Mouse (Mus musculus): ENCODE data around the gene Tubgcp6. TPM values are rescaled to one million over a fixed set of nuclear protein-coding genes. Genes with fewer than 3 reads are reported as not detected.

Gene Tubgcp6
- polyA plus RNA-seq, 1 experiment = 77.4 TPM

DNA sequence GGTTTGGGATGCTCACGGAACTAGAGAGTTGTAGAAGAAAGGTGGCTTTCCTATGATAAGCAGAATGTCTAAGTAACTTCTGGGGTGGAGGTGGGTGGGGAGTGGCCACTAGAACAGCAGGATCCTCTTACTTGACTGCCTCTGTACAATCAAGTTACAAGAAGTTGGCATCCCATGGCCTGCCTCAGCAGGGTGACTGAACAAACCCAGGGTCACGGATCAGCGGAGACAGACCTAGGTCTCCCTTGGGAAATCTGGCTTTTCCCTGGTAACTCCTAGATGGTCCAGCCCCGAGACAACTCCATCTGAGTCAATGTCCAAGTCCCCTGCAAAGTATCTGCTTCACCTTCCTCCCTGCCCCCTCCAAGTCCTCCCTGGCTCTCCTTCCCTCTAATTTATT, 25.0 kb upstream of the Tubgcp6 start:
- Histone ChIP-seq H3K4me1 (ENCODE audit: control insufficient read depth, insufficient read depth, low read length) (peaks cover 21% of the 10 kb centered on the region), H3K27ac (ENCODE audit: insufficient read depth, low read length) (no peak overlapping the region), H3K4me3 (replicated peaks; ENCODE audit: insufficient read depth, low read depth, low read length) (peak overlapping the region; percentile 9), H3K27me3 (ENCODE audit: control insufficient read depth, insufficient read depth, low read length) (no peaks in the 10 kb centered on the region)
- no peak for TF ChIP-seq POLR2A (IDR thresholded peaks at IDR 0.05; ENCODE audit: borderline replicate concordance, insufficient read depth, low read length)
- no peak for TF ChIP-seq CTCF (IDR thresholded peaks at IDR 0.05; ENCODE audit: borderline replicate concordance, insufficient read depth, low read depth, low read length)
- no peak for DNase-seq
- 72% methylated on average over 4 of the region's 4 CpGs for WGBS

DNA sequence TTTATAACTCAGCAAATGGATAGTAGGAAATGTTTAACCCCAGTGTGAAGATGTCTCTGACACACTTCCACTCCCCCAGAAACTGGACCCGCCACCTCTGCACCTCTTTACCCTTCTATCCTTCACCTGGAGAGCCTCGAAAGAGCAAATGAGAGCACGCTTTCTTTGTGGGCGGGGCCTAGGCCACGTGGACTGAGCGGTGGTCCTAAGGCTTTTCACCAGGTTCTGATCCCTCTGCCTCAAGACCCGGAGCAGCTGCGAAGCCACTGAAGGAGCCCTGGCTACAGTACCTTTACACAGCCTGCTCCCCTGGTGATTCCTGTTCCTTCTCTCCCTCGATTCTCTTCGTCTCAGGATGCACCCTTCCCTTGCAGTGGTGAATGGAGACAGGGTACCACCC, 24.5 kb upstream of the Tubgcp6 start:
- no peak for DNase-seq
- H3K27ac ChIP-seq (ENCODE audit: insufficient read depth, low read length) = 0 out of 2 replicates have a peak overlapping the region, but pooled peaks have one; percentile 30
- TF ChIP-seq POLR2A (IDR thresholded peaks at IDR 0.05; ENCODE audit: borderline replicate concordance, insufficient read depth, low read length) = no peak
- no peak for TF ChIP-seq CTCF (IDR thresholded peaks at IDR 0.05; ENCODE audit: borderline replicate concordance, insufficient read depth, low read depth, low read length)
- H3K4me3 ChIP-seq (replicated peaks; ENCODE audit: insufficient read depth, low read depth, low read length) = peak overlapping the region; percentile 59
- WGBS = 27% methylated on average over 10 of the region's 10 CpGs
- peaks cover 21% of the 10 kb centered on the region for H3K4me1 ChIP-seq (ENCODE audit: control insufficient read depth, insufficient read depth, low read length)
- no peaks in the 10 kb centered on the region for H3K27me3 ChIP-seq (ENCODE audit: control insufficient read depth, insufficient read depth, low read length)

DNA sequence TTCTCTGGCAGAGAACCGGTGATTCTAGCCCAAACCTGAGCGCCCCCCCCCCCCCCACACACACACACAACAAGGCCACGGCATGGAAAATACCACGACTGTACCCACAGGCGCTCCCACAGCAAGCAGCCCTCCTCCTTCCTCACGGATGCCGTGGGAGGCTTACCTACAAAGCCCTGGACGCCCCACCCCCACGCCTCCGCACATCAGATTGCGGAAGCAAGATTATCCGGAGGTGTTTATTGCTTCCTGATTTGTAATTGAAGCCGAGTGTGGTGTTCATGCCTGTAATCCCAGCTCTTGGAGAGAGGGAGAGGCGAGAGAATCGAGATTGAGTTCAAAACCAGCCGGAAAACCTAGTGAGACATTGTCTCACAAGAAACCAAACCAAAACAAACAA, 24.1 kb upstream of the Tubgcp6 start:
- H3K4me3 ChIP-seq (replicated peaks; ENCODE audit: insufficient read depth, low read depth, low read length) = peak overlapping the region; percentile 59
- peak overlapping the region; percentile 30 for H3K27ac ChIP-seq (ENCODE audit: insufficient read depth, low read length)
- peak; percentile 68 to 69 for DNase-seq
- H3K27me3 ChIP-seq (ENCODE audit: control insufficient read depth, insufficient read depth, low read length) = no peaks in the 10 kb centered on the region
- peaks cover 21% of the 10 kb centered on the region for H3K4me1 ChIP-seq (ENCODE audit: control insufficient read depth, insufficient read depth, low read length)
- TF ChIP-seq CTCF (IDR thresholded peaks at IDR 0.05; ENCODE audit: borderline replicate concordance, insufficient read depth, low read depth, low read length) (no peak), POLR2A (IDR thresholded peaks at IDR 0.05; ENCODE audit: borderline replicate concordance, insufficient read depth, low read length) (no peak)
- 11% methylated on average over 16 of the region's 16 CpGs for WGBS

DNA sequence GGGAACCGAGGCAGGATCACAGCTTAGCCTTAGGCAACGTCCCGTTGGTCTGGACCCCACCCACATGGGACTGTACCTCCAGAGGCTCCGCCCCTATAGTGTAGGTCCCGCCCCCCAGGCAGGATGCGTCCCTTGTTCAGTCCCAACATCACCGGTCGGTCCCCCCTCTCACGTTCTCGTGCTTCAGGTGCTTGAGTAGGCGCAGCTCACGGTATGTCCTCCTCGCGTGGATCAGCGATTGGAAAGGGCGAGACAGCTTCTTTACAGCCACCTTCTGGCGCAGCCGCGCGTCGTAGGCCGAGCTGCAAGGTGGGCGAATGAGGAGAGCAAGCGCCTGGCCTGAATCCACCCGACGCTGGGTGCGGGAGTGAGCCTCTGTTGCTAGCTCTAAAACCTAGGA, 23.6 kb upstream of the Tubgcp6 start:
- Histone ChIP-seq H3K27me3 (ENCODE audit: control insufficient read depth, insufficient read depth, low read length) (no peaks in the 10 kb centered on the region), H3K27ac (ENCODE audit: insufficient read depth, low read length) (peak overlapping the region; percentile 30), H3K4me1 (ENCODE audit: control insufficient read depth, insufficient read depth, low read length) (peaks cover 21% of the 10 kb centered on the region), H3K4me3 (replicated peaks; ENCODE audit: insufficient read depth, low read depth, low read length) (peak overlapping the region; percentile 59)
- 6% methylated on average over 27 of the region's 27 CpGs for WGBS
- TF ChIP-seq POLR2A (IDR thresholded peaks at IDR 0.05; ENCODE audit: borderline replicate concordance, insufficient read depth, low read length) (peak; percentile 68), CTCF (IDR thresholded peaks at IDR 0.05; ENCODE audit: borderline replicate concordance, insufficient read depth, low read depth, low read length) (no peak)
- DNase-seq = peak; percentile 81 to 85

DNA sequence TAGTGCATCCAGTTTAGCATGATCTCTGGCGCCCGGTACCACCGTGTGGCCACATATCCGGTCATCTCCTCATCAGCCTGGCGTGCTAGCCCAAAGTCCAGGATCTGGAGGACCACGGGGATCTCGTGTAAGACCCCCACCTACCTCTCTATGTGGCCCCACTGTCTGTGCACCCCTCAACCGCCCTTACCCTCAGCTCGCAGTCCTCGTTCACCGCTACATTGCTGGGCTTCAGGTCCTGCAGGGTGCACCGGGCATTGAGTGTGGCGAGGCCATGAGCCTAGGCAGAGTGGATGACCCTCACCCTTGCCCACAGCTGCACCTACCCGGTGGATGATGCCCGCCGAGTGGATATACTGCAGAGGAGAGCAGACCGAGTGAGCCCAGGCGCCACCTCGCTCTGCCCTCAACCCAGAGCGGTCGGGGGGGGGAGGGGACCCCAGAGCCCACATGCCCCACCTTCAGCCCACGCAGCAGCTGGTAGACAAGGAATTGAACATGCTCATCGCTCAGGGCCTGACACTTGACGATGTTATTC, 23.0 kb upstream of the Tubgcp6 start:
- 82% methylated on average over 24 of the region's 24 CpGs for WGBS
- Histone ChIP-seq H3K4me3 (replicated peaks; ENCODE audit: insufficient read depth, low read depth, low read length) (peak overlapping the region; percentile 59), H3K4me1 (ENCODE audit: control insufficient read depth, insufficient read depth, low read length) (peaks cover 21% of the 10 kb centered on the region), H3K27me3 (ENCODE audit: control insufficient read depth, insufficient read depth, low read length) (no peaks in the 10 kb centered on the region), H3K27ac (ENCODE audit: insufficient read depth, low read length) (no peak overlapping the region)
- no peak for DNase-seq
- TF ChIP-seq CTCF (IDR thresholded peaks at IDR 0.05; ENCODE audit: borderline replicate concordance, insufficient read depth, low read depth, low read length) (no peak), POLR2A (IDR thresholded peaks at IDR 0.05; ENCODE audit: borderline replicate concordance, insufficient read depth, low read length) (no peak)

DNA sequence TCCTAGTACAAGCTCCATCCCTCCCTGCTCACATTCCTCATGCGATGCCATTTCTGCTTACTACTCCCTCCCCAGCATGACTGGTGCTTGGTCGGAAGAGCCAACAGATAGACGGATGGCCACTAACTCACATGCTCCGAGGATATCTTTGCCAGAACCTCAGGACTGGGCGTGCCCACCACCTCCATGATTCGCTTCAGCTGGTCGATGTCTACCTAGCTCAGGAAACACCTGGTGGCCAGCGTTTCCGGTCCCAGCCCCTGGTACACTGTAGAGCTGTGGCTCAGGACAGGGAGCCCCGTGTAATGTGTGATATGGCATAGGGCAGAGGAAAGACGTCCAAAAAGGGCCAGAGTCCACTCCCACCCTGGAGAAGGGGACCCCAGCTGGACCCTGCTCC, 22.1 kb upstream of the Tubgcp6 start:
- Histone ChIP-seq H3K4me1 (ENCODE audit: control insufficient read depth, insufficient read depth, low read length) (peaks cover 20% of the 10 kb centered on the region), H3K4me3 (replicated peaks; ENCODE audit: insufficient read depth, low read depth, low read length) (no peak overlapping the region), H3K27ac (ENCODE audit: insufficient read depth, low read length) (no peak overlapping the region), H3K27me3 (ENCODE audit: control insufficient read depth, insufficient read depth, low read length) (no peaks in the 10 kb centered on the region)
- no peak for DNase-seq
- no peak for TF ChIP-seq POLR2A (IDR thresholded peaks at IDR 0.05; ENCODE audit: borderline replicate concordance, insufficient read depth, low read length)
- no peak for TF ChIP-seq CTCF (IDR thresholded peaks at IDR 0.05; ENCODE audit: borderline replicate concordance, insufficient read depth, low read depth, low read length)
- WGBS = 87% methylated on average over 11 of the region's 11 CpGs

DNA sequence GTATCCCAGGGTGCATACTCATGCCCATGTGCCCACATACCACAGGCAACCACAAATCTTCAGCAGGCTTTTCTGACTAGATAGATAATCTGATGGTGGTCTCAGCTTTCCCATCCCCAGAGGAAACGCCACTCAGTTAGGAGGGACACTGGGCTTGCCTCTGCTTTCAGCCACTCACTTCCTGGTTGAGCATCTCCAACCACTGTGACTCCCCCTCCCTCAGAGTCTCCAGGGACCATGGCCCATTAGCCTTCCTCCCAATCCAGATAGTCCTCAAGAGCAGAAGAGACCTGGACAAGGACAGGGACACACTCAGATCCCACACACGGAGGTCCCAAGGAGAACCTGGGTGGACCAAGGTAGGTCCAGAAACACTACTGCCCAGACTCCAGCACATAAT, 20.2 kb upstream of the Tubgcp6 start:
- no peak overlapping the region for H3K4me3 ChIP-seq (replicated peaks; ENCODE audit: insufficient read depth, low read depth, low read length)
- H3K27me3 ChIP-seq (ENCODE audit: control insufficient read depth, insufficient read depth, low read length) = no peaks in the 10 kb centered on the region
- TF ChIP-seq CTCF (IDR thresholded peaks at IDR 0.05; ENCODE audit: borderline replicate concordance, insufficient read depth, low read depth, low read length) (no peak), POLR2A (IDR thresholded peaks at IDR 0.05; ENCODE audit: borderline replicate concordance, insufficient read depth, low read length) (no peak)
- 88% methylated on average over 2 of the region's 2 CpGs for WGBS
- peaks cover 29% of the 10 kb centered on the region for H3K4me1 ChIP-seq (ENCODE audit: control insufficient read depth, insufficient read depth, low read length)
- H3K27ac ChIP-seq (ENCODE audit: insufficient read depth, low read length) = no peak overlapping the region
- no peak for DNase-seq

DNA sequence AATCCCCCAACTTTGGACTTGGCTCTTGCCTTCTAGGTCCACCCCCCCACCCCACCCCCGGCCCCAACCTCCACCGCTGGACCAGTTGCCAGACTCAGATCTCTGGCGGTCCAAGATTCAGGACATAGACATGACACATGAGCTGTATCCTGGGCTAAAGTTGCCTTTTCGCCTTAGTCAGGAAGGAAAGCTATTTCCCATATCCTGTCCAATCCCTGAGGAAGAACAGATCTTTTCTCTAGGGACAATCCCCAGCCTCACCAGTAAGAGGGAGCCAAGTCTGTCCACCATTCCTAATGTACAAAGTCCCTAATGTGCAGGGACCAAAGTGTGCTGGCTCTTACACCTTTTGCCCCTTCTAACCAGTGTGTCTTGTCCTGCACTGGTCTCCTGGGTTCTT, 19.0 kb upstream of the Tubgcp6 start:
- no peak for DNase-seq
- H3K27me3 ChIP-seq (ENCODE audit: control insufficient read depth, insufficient read depth, low read length) = no peaks in the 10 kb centered on the region
- TF ChIP-seq POLR2A (IDR thresholded peaks at IDR 0.05; ENCODE audit: borderline replicate concordance, insufficient read depth, low read length) = no peak
- no peak for TF ChIP-seq CTCF (IDR thresholded peaks at IDR 0.05; ENCODE audit: borderline replicate concordance, insufficient read depth, low read depth, low read length)
- no peak overlapping the region for H3K4me3 ChIP-seq (replicated peaks; ENCODE audit: insufficient read depth, low read depth, low read length)
- WGBS = 79% methylated on average over 4 of the region's 4 CpGs
- H3K27ac ChIP-seq (ENCODE audit: insufficient read depth, low read length) = no peak overlapping the region
- peaks cover 33% of the 10 kb centered on the region for H3K4me1 ChIP-seq (ENCODE audit: control insufficient read depth, insufficient read depth, low read length)

Data from cerebellum, adult 2 months (tissue).